Mouse (Mus musculus) olfactory bulb, adult 2 months (tissue): ENCODE measurements around the gene Lrmda.

Source experiments
- CTCF ChIP-seq: fragments of 200-500 bp; IDR thresholded peaks from 2 replicates; pipeline ENCODE4 v1.5.1; 2012; ENCODE audit warnings: low read depth, mild to moderate bottlenecking, low read length, moderate library complexity; ENCODE audit not compliant: insufficient read depth
- POLR2A ChIP-seq: fragments of 200-500 bp; IDR thresholded peaks from 2 replicates; pipeline ENCODE4 v1.6.1; 2012; ENCODE audit warnings: mild to moderate bottlenecking, low read depth, low read length, moderate library complexity; ENCODE audit not compliant: insufficient read depth

- TF ChIP-seq POLR2A (no peak), CTCF (no peak)
These were observed 901.6 kb downstream of the Lrmda start for GRCm38 (mm10) chr14:22921152-22921551.
